Comparison of ENCODE assay signal across 8 mouse cellular contexts in genomic region chr9:22224536-22225503, GRCm38 (mm10). TPM values are rescaled to one million over a fixed set of nuclear protein-coding genes. Genes with fewer than 3 reads are reported as not detected.
DNase-seq lines count a peak whose midpoint lies in the region; ATAC-seq lines count a peak whose summit lies in the region.

No protein-coding gene starts in this region.

- DNase-seq in frontal cortex, postnatal 14 days (ENCODE audit: low spot score in 2 of 2) = no peak
- DNase-seq in NIH3T3 (ENCODE audit: low read depth) = peak; percentile 72
- DNase-seq in embryo, embryonic 11 days = peak; percentile 67
- peak; percentile 20 for DNase-seq in heart, postnatal 4 days
- DNase-seq in left cerebral cortex, postnatal 4 days = peak; percentile 49
- no peak for DNase-seq in midbrain, embryonic 11.5 days (ENCODE audit: low spot score, missing footprints)

- no peaks in the 10 kb centered on the region for H3K27me3 ChIP-seq in midbrain, embryonic 11.5 days (ENCODE audit: control insufficient read depth, insufficient read depth, low read length)
- no peaks in the 10 kb centered on the region for H3K27me3 ChIP-seq in stomach, embryonic 16.5 days (ENCODE audit: control insufficient read depth, insufficient read depth, low read length)

- peaks cover 4% of the 10 kb centered on the region; the same call in 1 of the 2 replicates for H3K4me1 ChIP-seq in midbrain, embryonic 11.5 days (ENCODE audit: control insufficient read depth, insufficient read depth, low read length)
- no peaks in the 10 kb centered on the region for H3K4me1 ChIP-seq in stomach, embryonic 16.5 days (ENCODE audit: control insufficient read depth, insufficient read depth, low read length)

- peak overlapping the region; percentile 78 for H3K9ac ChIP-seq in midbrain, embryonic 11.5 days (ENCODE audit: low read length)
- H3K9ac ChIP-seq in stomach, embryonic 16.5 days (ENCODE audit: low read length) = peak overlapping the region; percentile 82

- 28% methylated on average over 17 of the region's 17 CpGs for WGBS in midbrain, embryonic 11.5 days
- WGBS in stomach, embryonic 16.5 days = 28% methylated on average over 17 of the region's 17 CpGs

- no peaks in the 10 kb centered on the region for H3K36me3 ChIP-seq in midbrain, embryonic 11.5 days (ENCODE audit: control insufficient read depth, insufficient read depth, low read length)
- H3K36me3 ChIP-seq in stomach, embryonic 16.5 days (ENCODE audit: control insufficient read depth, insufficient read depth, low read length) = 0 out of 2 replicates have a peak, but pooled peaks cover 4% of the 10 kb centered on the region

- no peak overlapping the region for H3K27ac ChIP-seq in midbrain, embryonic 11.5 days (ENCODE audit: low read depth, low read length)
- peak overlapping the region; percentile 93 for H3K27ac ChIP-seq in stomach, embryonic 16.5 days (ENCODE audit: low read length)

- intact Hi-C loops in left cerebral cortex, postnatal 4 days (cut with DNase I) = no loop called here

- peak; percentile 21; the same call in 1 of the 2 replicates for ATAC-seq in frontal cortex, adult (ENCODE audit: low TSS enrichment)
- ATAC-seq in midbrain, embryonic 11.5 days (ENCODE audit: low FRiP score) = peak; percentile 57
- ATAC-seq in stomach, embryonic 16.5 days (ENCODE audit: insufficient read depth, low FRiP score) = peak; percentile 37; the same call in 1 of the 2 replicates

- no peaks in the 10 kb centered on the region for H3K9me3 ChIP-seq in midbrain, embryonic 11.5 days (ENCODE audit: control insufficient read depth, low read length)
- H3K9me3 ChIP-seq in stomach, embryonic 16.5 days (replicated peaks; ENCODE audit: control insufficient read depth, low read length) = no peaks in the 10 kb centered on the region

- peak overlapping the region; percentile 60 for H3K4me2 ChIP-seq in midbrain, embryonic 11.5 days
- peak overlapping the region; percentile 65 for H3K4me2 ChIP-seq in stomach, embryonic 16.5 days (ENCODE audit: low read depth, low read length)

- H3K4me3 ChIP-seq in midbrain, embryonic 11.5 days (ENCODE audit: low read depth, low read length) = peak overlapping the region; percentile 70
- H3K4me3 ChIP-seq in stomach, embryonic 16.5 days (replicated peaks; ENCODE audit: low read length) = peak overlapping the region; percentile 60

RNA-seq across cellular contexts. Expression of gene Zfp809, which starts 0.7 kb away (rescaled TPM):
- total RNA-seq in heart, postnatal 4 days (2021) = 10 to 100 TPM; 28.1 to 28.4 TPM
- 10 to 100 TPM; 12.8 to 13.7 TPM for total RNA-seq in left cerebral cortex, postnatal 4 days (2021)
- 11.3 and 11.8 TPM in 2 replicates for polyA plus RNA-seq in midbrain, embryonic 11.5 days (2014; fragmentation: Nextera tagmentation; extraction: Ambion mirVana)
- 27.5 and 29.7 TPM in 2 replicates for polyA plus RNA-seq in stomach, embryonic 16.5 days (2015; fragmentation: Nextera tagmentation; extraction: Ambion mirVana)

RNA-seq across cellular contexts. Expression of gene Zfp599, which starts 34.9 kb away (rescaled TPM):
- total RNA-seq in heart, postnatal 4 days (2021) = 1 to 10 TPM; 2.0 to 2.5 TPM
- total RNA-seq in left cerebral cortex, postnatal 4 days (2021) = 1 to 10 TPM; 5.0 to 6.2 TPM
- 6.7 TPM in 2 replicates for polyA plus RNA-seq in midbrain, embryonic 11.5 days (2014; fragmentation: Nextera tagmentation; extraction: Ambion mirVana)
- 2.7 and 3.3 TPM in 2 replicates for polyA plus RNA-seq in stomach, embryonic 16.5 days (2015; fragmentation: Nextera tagmentation; extraction: Ambion mirVana)

RNA-seq across cellular contexts. Expression of gene Zfp872, which starts 36.9 kb away (rescaled TPM):
- total RNA-seq in heart, postnatal 4 days (2021) = under 1 TPM; 0.14 to 0.18 TPM
- under 1 TPM; 0.78 to 0.83 TPM for total RNA-seq in left cerebral cortex, postnatal 4 days (2021)
- polyA plus RNA-seq in midbrain, embryonic 11.5 days (2014; fragmentation: Nextera tagmentation; extraction: Ambion mirVana) = 0.17 and 0.23 TPM in 2 replicates
- 1.0 and 1.9 TPM in 2 replicates for polyA plus RNA-seq in stomach, embryonic 16.5 days (2015; fragmentation: Nextera tagmentation; extraction: Ambion mirVana)

Comparison
In these comparisons a context has a peak if more than half of its experiments do, and no peak if none do; other contexts are left out.
1. DNase-seq: peak in NIH3T3 (single experiment), embryo, embryonic 11 days (single experiment), heart, postnatal 4 days (single experiment) and left cerebral cortex, postnatal 4 days (single experiment); none in frontal cortex, postnatal 14 days (0 of 2) and midbrain, embryonic 11.5 days (single experiment).
2. Peak in every context shown above with its lines, with median percentiles within 50 percentile points of each other: ATAC-seq.